21 mouse cellular contexts compared by ENCODE assay signal in the genomic region with DNA sequence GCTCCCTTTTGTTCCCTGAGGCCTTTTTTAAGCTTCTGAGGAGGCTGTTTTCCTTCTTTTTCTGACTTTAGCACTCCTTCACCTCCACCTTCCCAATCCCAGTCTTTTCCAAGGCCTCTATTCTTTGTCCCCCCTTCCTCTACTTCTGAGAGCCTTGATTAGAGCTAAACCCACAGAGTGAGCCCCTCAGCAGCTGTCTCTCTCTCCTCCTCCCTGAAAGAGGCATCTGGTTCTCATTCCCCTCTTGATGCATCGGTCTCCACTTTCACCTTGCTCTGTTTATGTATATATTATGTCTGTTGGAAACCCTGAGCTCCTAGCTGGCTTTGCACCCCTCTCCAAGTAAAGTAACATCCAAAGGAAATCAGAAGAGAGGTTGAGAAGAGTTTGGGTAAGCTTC.
"Had no signal": no experiment of that assay in that cellular context is flagged by ENCODE, and none has a peak within 500 bp of the region (broad histone marks: within the 10 kb centered on the region; RNA-seq: fewer than 3 reads in every experiment).

No protein-coding gene starts in this region.

- H3K27me3 ChIP-seq: limb, embryonic 15.5 days; neural tube, embryonic 13.5 days; stomach, embryonic 15.5 days had no signal

- H3K36me3 ChIP-seq: limb, embryonic 15.5 days; midbrain, embryonic 10.5 days; neural tube, embryonic 13.5 days; stomach, embryonic 15.5 days had no signal

- H3K9ac ChIP-seq: limb, embryonic 15.5 days; liver, embryonic 14.5 days; liver, postnatal 0 days; lung, embryonic 14.5 days; neural tube, embryonic 13.5 days; stomach, embryonic 15.5 days had no signal

- DNase-seq: kidney, adult 18-20 months; kidney, adult 9 months; kidney, postnatal 25 days; layer of hippocampus, adult 9-11 months; liver, postnatal 0 days; lung, embryonic 14.5 days; midbrain, embryonic 14.5 days; retina, postnatal 1 day; right cerebral cortex, postnatal 25 days; spleen, adult 18-20 months; thymus, postnatal 25 days had no signal

- H3K4me1 ChIP-seq: midbrain, embryonic 10.5 days; neural tube, embryonic 13.5 days; stomach, embryonic 15.5 days had no signal

- ATAC-seq: liver, postnatal 0 days; lung, postnatal 0 days had no signal

- H3K4me2 ChIP-seq: limb, embryonic 15.5 days; liver, embryonic 11.5 days; lung, embryonic 14.5 days; neural tube, embryonic 13.5 days; stomach, embryonic 15.5 days had no signal

- H3K4me3 ChIP-seq: layer of hippocampus, adult 2 months; limb, embryonic 15.5 days; midbrain, embryonic 10.5 days; neural tube, embryonic 13.5 days; stomach, embryonic 15.5 days had no signal

- H3K27ac ChIP-seq: kidney, postnatal 0 days; layer of hippocampus, adult 2 months; limb, embryonic 15.5 days; liver, embryonic 14.5 days; macrophage; midbrain, embryonic 10.5 days; neural tube, embryonic 13.5 days; stomach, embryonic 15.5 days had no signal

- H3K9me3 ChIP-seq: limb, embryonic 15.5 days; midbrain, embryonic 10.5 days; neural tube, embryonic 13.5 days; stomach, embryonic 15.5 days had no signal
